Mouse (Mus musculus) ovary, postnatal 14 days (tissue): ENCODE data around the gene Dnajc7.
"Not testable (repeated sequence)": the region's sequence is repeated elsewhere in the genome, so short reads cannot be mapped to it uniquely, and the experiment has no call there.

Experiments used
- DNase-seq: peaks from one replicate; pipeline ENCODE4 v3.0.0; 2022; ENCODE audit warnings: low spot score

Dnajc7 gene

DNA sequence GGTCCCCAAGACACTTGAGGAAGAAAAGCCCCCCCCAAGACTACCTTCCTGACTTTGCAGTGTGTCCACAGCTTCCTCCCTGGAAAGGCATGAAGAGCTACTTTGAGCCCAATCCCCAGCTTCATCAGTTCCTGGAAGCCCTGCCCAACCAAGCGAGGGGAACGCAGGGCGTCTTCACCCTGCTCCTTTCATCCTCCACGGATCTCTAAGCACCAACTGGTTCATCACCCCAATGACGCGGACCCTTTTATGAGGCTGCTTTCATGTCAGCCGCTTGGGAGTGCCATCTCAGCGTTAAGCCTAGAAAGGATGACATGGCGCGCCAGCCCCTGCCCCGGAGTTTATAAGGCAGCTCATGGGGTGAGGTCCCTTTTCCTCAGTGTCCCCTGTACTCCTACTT, at the start of gene Dnajc7:
TSS of gene Dnajc7 (minus strand) at position 187 of the 400 bp plus-strand sequence.
- no peak for DNase-seq

DNA sequence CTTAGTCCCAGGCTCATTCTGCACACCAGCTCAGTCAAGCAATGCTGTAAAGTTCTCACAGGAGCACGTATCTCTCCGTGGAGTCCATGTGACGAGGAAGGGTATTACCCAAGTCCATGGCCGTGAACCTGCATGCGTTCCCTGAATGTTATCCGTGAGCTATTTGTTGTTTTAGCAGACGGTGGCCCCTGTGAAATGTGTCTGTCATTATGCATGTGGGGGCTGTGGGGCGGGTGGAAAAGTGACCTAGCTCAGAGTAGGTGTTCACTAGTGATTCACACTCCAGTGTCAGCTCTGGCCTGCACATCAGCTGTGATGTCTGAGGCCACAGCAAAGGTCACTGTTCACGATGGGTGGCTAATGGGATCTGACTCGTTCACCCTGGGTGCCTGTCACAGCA, 39.8 kb upstream of the Dnajc7 start:
- DNase-seq = no peak

GRCm38 (mm10) chr11:100656458-100656857, 36.5 kb upstream of the Dnajc7 start:
- DNase-seq = no peak

DNA sequence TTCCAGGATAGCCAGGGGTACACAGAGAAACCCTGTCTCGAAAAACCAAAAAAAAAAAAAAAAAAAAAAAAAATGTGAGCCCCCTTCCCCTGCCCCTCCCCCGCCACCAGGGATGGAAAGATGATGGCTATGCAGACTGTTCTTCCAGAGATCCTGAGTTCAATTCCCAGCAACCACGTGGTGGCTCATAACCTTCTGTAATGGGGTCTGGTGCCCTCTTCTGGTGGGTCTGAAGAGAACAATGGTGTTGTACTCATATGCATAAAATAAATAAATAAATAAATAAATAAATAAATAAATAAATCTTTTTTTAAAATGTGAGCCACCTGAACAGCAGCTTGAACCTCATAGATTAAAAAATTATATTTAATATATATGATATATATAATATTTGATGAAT, 35.6 kb upstream of the Dnajc7 start:
- DNase-seq = not testable (repeated sequence)

DNA sequence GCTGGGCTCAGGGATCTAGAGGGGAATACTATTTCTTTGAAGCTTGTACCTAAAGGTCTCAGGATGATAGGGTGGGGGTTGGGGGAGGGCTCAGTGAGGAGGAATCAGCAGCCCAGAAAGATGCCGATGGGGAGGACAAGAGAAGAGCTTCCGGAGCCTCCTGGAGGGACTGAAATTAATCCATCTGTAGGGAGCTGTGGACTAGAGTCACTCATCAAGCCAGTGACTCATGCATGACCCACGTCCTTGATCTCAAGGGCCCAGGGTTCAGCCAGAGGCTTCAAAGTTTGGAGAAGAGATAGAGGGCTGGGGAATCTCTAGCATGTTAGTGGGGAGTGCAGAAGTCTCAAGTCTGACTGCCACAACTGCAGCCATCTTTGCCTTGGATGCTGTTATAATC, 31.8 kb upstream of the Dnajc7 start:
- DNase-seq = no peak

DNA sequence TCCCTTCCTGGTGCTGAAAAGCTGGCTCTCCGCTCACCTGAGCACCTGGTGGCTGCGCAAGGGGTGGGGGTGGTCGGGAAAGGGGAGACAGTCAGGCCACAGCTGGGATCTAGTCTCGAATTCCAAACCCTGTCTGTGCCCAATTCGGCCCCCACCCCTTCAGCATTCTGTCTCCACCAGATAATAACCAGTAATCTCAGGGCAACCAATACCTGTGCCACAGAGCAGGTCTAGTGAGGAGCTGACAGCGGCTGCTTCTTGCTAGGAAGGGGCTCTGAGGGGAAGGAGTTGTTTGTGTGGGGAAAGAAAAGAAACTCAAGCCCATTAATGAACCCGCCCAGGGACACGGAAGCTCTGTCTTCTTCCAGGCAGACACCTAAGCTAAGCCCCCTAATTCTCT, 31.2 kb upstream of the Dnajc7 start:
- no peak for DNase-seq

GRCm38 (mm10) chr11:100648405-100648804, 28.4 kb upstream of the Dnajc7 start:
- no peak for DNase-seq

DNA sequence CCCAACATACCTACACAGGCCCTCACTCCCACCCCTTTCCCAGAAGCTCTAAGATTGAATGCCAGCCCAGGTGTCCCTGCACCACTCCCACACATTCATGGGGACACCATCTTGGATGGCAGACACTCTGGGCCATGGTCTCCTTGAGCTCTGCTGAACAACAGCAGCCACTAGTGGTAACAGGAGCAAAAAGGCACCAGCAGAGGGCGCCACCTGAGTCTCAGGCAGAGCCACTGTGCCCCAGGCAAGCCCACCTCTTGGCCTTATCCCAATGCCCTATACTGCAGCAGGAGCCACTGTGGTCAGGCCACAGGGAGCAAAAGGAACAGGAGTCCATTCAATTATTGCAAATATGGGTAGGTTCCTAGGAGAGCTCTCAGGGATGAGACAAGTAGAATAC, 26.3 kb upstream of the Dnajc7 start:
- no peak for DNase-seq

- no peak for DNase-seq
Observed at GRCm38 (mm10) chr11:100643612-100644575, 23.9 kb upstream of the Dnajc7 start.

DNA sequence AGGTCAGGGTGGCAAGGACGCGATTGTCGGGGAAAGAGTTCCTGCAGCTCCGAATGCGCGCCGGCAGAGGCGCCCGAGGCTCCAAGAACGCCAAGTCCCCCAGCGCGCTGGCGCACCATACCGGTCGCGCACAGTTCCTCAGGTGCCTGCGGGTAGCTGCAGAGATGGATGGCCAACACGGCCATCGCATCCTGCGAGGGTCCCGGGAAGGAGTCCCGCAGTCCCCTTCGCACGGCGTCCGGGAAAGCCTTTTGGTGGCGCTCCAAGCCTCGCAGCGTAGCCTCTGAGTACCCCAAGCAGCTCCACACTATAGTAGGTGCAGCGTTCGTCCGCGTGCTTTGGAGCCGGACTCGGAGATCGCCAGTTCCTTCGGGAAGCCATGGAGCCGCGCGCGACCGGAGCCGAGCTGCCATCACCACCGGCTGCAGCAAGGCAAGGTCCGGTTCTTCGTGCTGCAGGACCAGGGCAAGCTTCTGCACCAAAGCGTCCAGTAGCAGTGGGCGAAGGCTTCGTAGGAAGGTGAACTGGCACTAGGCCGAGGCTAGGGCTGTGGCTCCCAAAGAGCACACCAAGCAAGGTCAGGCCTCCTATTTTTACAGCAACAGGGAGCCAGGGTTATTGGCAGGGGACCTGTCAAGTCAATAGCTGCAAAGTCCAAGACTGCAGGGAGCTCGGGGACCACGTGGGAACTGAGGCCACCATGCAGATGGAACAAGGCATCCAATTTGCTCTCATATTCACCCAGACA, 20.4 kb upstream of the Dnajc7 start:
- DNase-seq = peak; percentile 30

DNA sequence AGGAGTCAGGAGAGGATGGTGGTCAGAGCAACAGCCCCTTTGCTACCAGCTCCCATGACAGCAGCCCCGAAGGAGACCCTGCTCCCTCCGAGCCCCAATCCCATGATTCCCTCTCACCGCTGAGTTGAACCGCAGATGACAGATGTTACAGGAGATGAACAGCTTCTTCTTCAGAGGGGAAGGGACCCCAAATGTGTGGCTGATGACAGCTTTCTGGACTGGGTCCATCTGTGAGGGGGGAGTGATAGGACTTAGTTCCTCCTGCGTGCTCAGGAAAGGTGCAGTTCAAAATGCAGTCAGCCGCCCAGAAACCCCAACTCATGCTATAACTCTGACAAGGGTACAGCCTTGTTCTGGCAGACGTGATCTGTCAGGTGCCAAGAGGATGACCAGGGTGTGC, 14.6 kb upstream of the Dnajc7 start:
- DNase-seq = no peak

- DNase-seq = no peak
Observed at GRCm38 (mm10) chr11:100628862-100629352, 8.9 kb upstream of the Dnajc7 start.

GRCm38 (mm10) chr11:100628056-100628455, 8.1 kb upstream of the Dnajc7 start:
- DNase-seq = no peak

DNA sequence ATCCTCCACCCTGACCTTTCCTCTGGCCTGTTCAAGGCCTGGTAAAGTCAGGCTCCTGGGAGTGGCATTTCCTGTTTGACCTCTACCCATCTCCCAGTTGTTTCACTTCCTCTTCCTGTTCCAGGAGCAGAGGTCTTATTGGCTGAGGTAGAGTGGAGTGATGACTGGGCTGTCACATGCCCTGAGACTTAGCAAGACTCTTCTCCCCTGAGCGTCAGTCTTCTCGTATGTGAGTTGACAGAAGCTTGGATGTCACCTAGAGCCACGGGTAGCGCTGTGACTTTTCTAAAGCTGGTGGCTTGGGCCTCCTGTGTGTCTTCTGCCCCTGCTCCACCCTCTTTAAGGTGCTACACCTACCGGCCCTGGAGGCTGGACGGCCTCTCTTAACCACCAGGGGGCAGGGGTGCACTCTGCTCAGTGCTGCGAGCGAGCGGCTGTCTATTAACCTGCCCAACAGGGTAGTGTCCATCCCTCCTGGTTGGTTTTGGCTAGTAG, 6.8 kb upstream of the Dnajc7 start:
- peak; percentile 66 for DNase-seq

GRCm38 (mm10) chr11:100625754-100626700, 6.1 kb upstream of the Dnajc7 start:
- DNase-seq = no peak

- no peak for DNase-seq
Observed at GRCm38 (mm10) chr11:100623867-100624266, 3.9 kb upstream of the Dnajc7 start.

DNA sequence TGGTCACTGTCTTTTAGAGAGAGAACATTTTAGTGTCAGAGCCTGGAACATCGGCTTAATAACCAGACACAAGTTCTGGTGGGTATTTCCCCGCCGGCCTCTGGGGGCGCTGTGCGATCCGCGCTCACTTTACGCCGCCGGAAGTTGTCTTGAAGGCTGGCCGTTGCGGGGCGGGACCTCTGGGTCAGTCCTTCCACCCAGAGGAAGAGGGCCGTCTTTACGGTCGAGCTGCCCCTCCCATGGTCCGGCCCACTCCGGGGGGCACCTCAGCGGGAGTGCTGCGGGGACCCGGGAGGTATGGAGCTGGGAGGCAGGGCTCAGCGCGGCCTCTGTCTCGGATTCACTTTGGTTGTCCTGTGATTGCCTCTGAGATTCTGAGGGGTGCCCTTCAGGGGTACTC, 2.7 kb upstream of the Dnajc7 start:
- peak; percentile 90 for DNase-seq

- DNase-seq = peak; percentile 93
Observed at GRCm38 (mm10) chr11:100619485-100619975, 438 bp downstream of the Dnajc7 start.

DNA sequence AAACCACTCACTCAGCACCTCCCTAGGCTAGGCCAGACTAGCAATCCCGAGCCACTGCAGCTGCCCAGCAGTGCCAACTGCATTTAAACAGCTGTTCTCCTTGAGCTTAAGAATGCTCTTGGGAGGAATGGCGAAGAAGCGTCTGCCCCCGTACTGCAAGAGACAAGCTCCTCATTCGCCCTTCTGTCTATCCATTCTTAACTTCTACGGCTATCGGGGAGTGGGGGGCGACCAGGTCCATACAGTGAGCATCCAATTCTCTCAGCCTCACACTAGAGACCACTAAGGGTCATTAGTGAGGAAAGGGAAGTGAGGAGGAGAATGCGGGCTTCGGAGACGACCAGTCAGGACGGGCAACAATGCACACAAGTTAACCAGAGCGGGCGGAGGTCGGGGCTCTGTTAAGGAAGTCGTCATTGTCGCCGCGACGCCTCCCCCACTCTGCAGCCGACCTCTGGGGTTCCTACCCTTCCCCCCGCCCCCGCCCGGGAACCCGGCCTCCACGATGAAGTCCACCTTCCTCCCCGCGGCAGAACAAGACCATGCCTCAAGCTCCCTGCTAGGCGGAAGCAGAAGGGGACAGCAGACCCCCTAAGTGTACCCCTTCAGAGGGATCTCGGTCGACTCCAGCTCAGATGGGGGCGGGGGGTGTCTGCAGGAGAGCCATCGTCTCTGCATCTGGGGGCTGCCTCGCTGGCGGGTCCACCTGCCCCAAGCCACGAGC, 1.0 kb downstream of the Dnajc7 start, which contains the start of gene Nkiras2:
TSS of gene Nkiras2 (plus strand) at position 484 of the 724 bp plus-strand sequence.
- DNase-seq = peak; percentile 32

DNA sequence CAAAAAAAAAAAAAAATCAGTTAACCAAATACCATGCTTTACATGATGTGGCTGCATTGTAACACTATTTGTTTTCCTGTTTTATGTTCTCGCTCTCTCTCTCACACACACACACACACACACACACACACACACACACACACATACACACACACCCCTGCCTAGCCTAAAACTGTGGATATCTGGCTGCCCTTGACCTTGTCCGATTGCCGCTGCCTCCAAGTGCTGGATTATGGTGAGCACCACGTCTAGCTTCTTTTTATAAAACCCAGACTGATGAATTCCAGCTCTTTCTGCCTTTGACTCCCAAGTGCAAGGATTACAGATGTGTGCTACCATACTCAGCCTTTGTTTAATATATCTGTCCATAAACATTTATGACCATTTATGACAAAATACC, 2.5 kb downstream of the Dnajc7 start:
- no peak for DNase-seq

- DNase-seq = not testable (repeated sequence)
Observed at GRCm38 (mm10) chr11:100616836-100617235, 3.1 kb downstream of the Dnajc7 start.
